Mouse (Mus musculus): ENCODE measurements around the gene Rs1. TPM values are rescaled to one million over a fixed set of nuclear protein-coding genes. Genes with fewer than 3 reads are reported as not detected.
"Not testable (repeated sequence)": the region's sequence is repeated elsewhere in the genome, so short reads cannot be mapped to it uniquely, and the experiment has no call there.

Rs1 gene
- total RNA-seq (2022), result under 1 TPM; 0.14 to 0.72 (median 0.23) TPM

DNA sequence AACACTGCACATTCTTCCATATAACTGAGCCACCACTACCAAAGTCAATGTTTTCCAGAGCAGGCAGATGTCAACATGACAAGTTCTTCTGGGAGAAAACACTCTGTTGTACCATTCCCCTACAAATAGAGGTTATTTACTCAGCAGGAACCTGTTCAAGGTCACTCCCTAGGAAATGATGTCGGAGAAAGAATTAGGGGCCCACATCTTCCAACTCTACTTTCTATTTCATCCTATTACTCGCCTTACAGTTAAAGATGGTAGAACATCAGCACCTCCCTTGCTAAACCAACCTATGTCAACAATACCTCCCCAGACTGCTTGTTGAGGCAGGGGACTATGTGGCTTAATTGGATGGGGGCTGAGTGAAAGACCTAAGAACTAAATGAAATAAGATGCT is at the start of gene Rs1:
Rs1 (plus strand) TSS at position 301 of the 400 bp plus-strand sequence.
- DNase-seq (ENCODE audit: low spot score), result no peak

DNA sequence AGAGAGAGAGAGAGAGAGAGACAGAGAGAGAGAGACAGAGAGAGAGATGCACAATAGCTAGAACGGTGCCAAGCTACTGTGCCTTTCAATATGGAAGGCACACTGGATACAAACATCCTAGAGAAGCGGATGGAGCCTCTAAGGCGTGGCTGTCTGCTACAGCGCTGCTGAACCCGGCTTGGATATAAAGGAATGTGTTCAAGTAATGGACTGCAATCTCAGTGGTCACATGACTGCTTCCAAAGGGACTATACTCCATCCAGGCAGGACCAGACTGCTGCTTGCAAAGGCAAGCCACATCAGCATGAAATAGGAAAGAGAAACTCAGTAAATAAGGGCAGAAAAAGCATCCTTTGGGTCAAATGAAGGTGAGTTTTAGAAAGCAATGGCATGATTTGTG is 32.2 kb upstream of the Rs1 start, which contains the start of gene Ppef1:
Ppef1 (minus strand) TSS at position 116 of the 400 bp plus-strand sequence.
- no peak for DNase-seq (ENCODE audit: low spot score)

DNA sequence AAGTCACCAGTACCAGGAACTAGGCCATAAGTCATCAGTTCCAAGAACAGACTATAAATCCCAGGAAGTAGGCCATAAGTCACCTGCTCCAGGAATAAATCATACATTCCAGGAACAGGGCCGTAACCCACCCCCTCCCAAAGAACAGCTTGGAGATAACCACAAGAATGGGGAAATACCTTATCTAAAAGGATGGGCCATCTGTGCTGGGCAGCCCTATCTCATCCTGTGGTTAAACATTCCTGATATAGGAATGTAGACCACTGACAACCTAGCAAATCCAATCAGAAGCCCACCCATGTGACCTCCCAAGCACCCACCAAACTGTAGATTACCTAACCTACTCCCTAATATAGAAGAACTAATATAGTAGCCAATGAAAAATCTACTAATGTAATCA is 22.4 kb upstream of the Rs1 start:
- no peak for DNase-seq (ENCODE audit: low spot score)

DNA sequence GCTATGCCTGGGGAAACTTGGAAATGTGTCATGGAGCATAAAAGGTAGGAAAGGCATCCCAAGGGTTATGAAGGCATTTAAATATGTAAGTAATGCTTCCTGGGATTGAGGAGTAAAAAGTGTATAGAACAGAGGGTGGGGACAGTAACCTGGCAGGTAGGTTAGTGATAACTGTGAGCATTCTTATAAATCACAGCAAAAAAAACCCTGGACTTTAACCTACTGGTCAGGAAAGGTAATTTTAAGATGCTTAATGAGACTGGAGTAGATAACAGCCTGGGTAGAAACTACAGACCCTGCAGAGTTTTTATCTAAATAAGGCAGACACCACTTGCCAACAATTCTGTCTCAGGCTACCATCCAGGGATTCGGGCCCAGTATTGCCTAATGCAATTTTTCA is 19.2 kb upstream of the Rs1 start:
- DNase-seq (ENCODE audit: low spot score), result no peak

DNA sequence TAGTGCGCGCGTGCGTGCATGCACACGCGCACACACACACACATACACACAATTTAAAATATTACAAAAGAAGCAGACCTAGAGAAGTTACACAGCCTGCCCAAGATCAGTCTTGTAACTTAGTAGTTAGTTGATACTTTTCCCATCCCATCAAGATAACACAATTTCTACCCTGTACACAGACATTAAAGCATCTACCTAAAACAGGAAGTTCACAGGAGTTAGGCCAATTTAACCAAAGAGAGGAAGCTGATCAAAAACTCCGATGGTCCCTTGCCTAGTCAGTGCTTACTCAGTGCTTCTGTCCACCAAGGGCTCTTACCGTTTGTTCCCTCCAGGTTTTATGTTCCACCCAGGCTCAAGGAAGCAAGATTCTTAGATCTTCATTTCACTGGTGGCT is 17.0 kb upstream of the Rs1 start:
- no peak for DNase-seq (ENCODE audit: low spot score)

DNA sequence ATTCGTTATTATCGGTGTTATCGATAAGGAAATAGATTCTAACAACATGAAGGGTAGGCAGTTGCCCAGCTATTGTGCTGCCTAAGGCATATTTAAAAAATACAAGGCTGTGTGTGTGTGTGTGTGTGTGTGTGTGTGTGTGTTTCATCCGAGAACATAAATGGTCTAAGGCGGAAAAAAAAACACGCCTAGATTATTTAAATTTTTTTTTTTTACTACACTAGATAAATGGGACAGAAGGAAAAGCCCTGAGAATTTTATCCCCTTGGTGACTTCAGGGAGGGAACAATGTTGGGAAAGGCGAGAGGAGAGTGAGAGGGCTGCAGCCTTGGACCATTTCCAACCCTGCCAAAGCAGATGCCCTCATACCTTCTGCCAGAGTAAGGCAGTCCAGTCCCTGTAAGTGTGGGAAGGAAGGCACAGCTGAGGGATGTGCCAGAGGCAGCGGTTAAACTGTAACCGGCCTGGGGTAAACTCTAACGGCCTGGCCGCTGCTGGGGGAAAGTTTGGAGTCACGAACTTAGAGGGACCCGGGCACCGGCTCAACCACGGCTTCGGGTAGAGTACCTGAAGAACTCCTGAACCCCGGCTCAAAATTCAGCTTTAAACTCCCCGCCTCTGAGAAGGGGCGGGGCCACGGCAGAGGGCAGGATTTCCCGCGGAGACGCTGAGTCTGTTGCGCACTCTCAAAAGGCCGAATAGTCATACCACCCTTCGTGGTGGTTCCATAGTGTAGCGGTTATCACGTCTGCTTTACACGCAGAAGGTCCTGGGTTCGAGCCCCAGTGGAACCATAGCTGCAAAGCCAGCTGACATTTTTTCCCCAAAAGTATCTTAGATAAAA is 2.2 kb upstream of the Rs1 start:
- peak; percentile 94 for DNase-seq (ENCODE audit: low spot score)

DNA sequence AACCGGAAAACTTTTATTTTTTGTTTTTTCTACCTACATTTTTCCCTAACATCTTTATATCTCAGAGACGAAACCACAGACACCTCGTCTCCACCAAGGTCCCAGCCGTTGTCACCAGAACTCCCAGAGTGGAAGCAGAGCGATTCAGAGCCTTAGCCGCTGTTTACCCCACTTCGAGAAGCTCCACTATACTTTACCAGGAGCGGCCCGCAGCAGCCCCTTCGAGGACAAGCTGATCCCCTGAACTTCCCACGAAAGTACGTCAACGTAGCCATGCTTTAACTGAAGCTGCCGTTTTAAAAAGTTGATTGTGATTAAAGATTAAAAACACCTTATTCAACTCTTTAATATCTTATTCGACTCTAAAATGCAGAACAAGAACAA is 1.6 kb upstream of the Rs1 start:
- no peak for DNase-seq (ENCODE audit: low spot score)

DNA sequence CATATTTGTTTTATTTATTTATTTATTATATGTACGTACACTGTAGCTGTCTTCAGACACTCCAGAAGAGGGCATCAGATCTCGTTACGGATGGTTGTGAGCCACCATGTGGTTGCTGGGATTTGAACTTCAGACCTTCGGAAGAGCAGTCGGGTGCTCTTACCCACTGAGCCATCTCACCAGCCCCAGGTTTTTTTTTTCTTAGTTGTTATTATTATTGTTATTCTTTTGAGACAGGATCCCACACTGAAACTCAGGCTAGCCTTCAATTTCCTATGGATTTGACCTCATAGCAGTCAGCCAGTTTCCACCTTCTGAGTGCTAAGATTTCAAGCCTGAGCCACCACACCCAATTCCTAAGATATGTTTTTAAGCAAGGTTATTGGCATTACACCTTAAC is 1.8 kb downstream of the Rs1 start:
- DNase-seq (ENCODE audit: low spot score), result not testable (repeated sequence)

DNA sequence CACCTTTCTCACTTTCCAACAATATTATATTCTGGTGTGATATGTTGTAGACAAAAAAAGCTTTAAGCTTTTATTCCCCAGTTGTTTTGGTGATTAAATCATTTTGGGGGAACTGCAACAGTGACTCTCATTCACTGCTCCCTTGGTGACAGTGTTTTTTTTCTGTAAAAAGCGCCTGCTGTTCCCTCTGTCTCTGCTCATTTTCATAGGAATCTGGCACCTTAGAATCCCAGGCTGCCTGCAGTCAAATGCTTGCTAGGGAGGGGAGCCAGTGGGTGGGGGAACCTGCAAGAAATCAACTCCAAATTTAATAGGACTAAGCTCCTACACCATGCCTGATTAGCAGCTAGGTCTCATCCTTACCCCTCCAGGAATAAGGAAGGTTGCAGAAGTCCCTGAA is 5.2 kb downstream of the Rs1 start:
- no peak for DNase-seq (ENCODE audit: low spot score)

DNA sequence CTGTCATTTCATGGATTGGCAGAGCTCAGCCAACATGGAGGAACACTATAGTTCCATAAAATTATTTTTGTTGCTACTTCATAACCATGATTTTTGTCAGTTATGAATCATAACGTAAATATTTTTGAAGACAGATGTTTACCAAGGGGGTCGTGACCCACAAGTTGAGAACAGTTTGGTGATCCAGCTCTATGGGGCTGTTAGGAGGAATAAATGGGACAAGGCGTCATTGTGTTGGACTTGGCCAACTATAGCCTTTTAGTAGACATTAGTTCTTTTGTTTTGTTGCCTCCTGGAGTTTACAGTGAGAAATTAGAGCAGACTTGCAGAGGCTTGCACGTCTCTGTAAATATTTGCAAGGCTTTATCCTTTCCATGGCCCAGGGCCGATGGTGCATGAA is 14.5 kb downstream of the Rs1 start:
- no peak for DNase-seq (ENCODE audit: low spot score)

DNA sequence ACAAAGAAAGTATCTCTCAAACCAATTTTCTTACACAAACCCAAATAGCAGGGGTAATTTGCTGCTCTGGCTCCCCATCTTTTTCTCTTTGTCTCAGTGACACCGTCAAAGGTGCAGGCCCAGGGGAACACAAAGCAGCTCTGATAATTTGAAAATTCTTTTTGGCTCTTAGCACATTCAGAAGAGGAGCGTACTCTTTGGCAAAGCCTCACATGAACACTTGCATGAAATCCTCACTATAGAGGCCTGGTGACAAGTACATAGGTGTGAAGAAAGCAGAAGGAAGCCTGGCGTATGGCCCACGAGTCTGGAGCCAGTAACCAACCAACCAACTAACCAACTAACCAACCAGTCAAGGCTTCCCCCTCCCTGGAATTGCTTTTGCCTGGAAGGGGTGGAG is 27.1 kb downstream of the Rs1 start:
- DNase-seq (ENCODE audit: low spot score), result no peak

DNA sequence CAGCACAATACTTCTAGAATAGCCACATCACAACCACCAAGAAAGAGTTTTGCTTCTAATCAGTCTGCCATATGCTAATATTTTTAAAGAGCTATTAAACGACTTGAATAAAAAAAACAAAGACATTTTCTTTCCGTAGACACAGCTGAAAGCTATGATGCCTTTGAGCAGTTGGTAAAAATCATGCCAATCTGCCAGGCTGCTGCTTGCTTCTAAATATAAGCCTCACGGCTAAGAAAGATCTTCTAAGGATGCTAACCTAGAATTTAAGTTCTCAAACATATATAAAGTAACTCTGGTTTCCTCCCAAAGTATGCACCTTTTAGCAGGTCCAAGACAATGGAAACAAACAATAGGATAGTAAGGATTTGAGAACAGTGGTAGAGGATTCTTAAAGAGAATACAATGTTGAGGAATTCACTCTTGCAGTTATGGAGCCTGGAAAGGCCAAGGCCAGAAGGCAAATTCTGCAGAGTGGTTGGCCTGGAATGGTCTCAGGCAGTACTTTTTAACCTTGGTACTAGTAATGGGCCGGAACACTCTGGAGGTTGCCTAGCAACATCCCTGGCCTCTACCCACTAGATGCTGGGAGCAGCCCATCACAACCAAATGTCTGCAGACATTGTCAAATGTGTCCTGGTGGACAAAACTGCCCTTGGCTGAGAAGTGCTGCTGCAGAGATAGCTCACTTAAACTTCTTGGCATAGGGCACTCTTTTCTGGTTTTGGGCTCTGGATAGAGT is 36.8 kb downstream of the Rs1 start:
- no peak for DNase-seq (ENCODE audit: low spot score)

DNA sequence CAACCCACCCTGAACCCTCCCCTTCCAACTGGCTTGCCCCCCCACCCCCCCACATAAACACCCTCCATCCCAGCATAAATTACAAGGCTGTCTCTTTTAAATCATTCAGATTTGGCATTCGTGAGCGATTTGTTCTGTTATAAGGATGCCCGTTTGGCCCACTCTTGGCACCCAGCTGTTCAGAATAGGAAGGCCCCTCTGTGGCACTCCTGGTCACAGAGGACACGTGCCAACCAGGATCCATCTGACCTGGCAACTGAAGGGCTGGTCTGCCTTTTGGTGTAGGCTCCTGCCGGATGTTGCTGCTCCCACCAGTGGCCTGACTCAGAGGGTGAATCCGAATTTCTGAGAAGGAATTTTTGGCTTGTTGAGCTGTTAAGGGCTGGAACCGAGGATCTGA is 40.4 kb downstream of the Rs1 start:
- DNase-seq (ENCODE audit: low spot score), result no peak

Other genes starting within 250 kb of the Rs1 start
- gene Ppef1, start 32.2 kb upstream of the Rs1 start, total RNA-seq (2022), result not detected
- under 1 TPM in 2 of 4 experiments, not detected in 2; 0.17 to 0.22 TPM for gene Gja6, start 139.0 kb downstream of the Rs1 start, total RNA-seq (2022)
- 1 to 10 TPM; 5.0 to 6.0 (median 5.8) TPM for gene Cdkl5, start 226.7 kb downstream of the Rs1 start, total RNA-seq (2022)

All from heart, adult 8-10 months (tissue).